Mouse (Mus musculus) heart, embryonic 14.5 days (tissue): Measurements from ENCODE around the gene Zfp658. TPM values are rescaled to one million over a fixed set of nuclear protein-coding genes. Genes with fewer than 3 reads are reported as not detected.

Source experiments
- ATAC-seq: fragments of 200-750 bp; cut with Nextera tagmentation; 2 replicates; pipeline ENCODE4 v1.8.0; 2017; ENCODE audit warnings: low read depth, moderate TSS enrichment; ENCODE audit not compliant: insufficient number of reproducible peaks, insufficient read depth, low FRiP score
- H3K27ac ChIP-seq, 2 experiments: fragments of 200-500 bp in 1 of 2; fragments of 300-500 bp in 1 of 2; sonication (generic) in 1 of 2; replicated peaks in 1 of 2; 2 replicates each; pipeline ENCODE4 v1.5.1; 2012 to 2014; ENCODE audit warnings: low read depth in 2 of 2, low read length in 2 of 2, control low read depth in 1 of 2, mild to moderate bottlenecking in 1 of 2, mixed read lengths in 1 of 2; ENCODE audit not compliant: control insufficient read depth in 1 of 2, insufficient read depth in 1 of 2
- H3K27me3 ChIP-seq: fragments of 300-500 bp; sonication (generic); 2 replicates; pipeline ENCODE4 v1.6.1; 2014; ENCODE audit warnings: mild to moderate bottlenecking, low read length, control low read depth; ENCODE audit not compliant: control insufficient read depth, insufficient read depth
- H3K36me3 ChIP-seq: fragments of 300-500 bp; sonication (generic); 2 replicates; pipeline ENCODE4 v1.6.1; 2014; ENCODE audit warnings: mild to moderate bottlenecking, control low read depth, low read length, mixed read lengths; ENCODE audit not compliant: control insufficient read depth, insufficient read depth
- H3K4me1 ChIP-seq, 2 experiments: fragments of 200-500 bp in 1 of 2; fragments of 300-500 bp in 1 of 2; sonication (generic) in 1 of 2; 2 replicates each; pipeline ENCODE4 v1.6.1; 2012 to 2014; ENCODE audit warnings: low read length in 2 of 2, control low read depth in 1 of 2, mixed read lengths in 1 of 2; ENCODE audit not compliant: control insufficient read depth in 2 of 2, insufficient read depth in 2 of 2
- H3K4me2 ChIP-seq: fragments of 300-500 bp; sonication (generic); 2 replicates; pipeline ENCODE4 v1.6.1; 2014; ENCODE audit warnings: mild to moderate bottlenecking, low read length
- H3K4me3 ChIP-seq, 2 experiments: fragments of 200-500 bp in 1 of 2; fragments of 300-500 bp in 1 of 2; sonication (generic) in 1 of 2; 2 replicates each; pipeline ENCODE4 v1.5.1; 2012 to 2014; ENCODE audit warnings: low read length in 2 of 2, mild to moderate bottlenecking in 2 of 2, control low read depth in 1 of 2, low read depth in 1 of 2, moderate library complexity in 1 of 2; ENCODE audit not compliant: control insufficient read depth in 1 of 2, insufficient read depth in 1 of 2
- H3K9ac ChIP-seq: fragments of 300-500 bp; sonication (generic); 2 replicates; pipeline ENCODE4 v1.6.1; 2014; ENCODE audit warnings: mild to moderate bottlenecking, low read length
- H3K9me3 ChIP-seq: fragments of 300-500 bp; sonication (generic); 2 replicates; pipeline ENCODE4 v1.6.1; 2016; ENCODE audit warnings: low read length, control low read depth; ENCODE audit not compliant: control insufficient read depth
- WGBS: fragments of 180-500 bp; shearing (Covaris S2); extraction: QIAGEN DNeasy Blood & Tissue Kit; methylation state at CpG from one replicate; pipeline ENCODE4 v1.1.7; 2014; 5-methylcytosine and 5-hydroxymethylcytosine counted together
- polyA plus RNA-seq: library from polyadenylated mRNA; unstranded; fragments of >200 nt; fragmentation: Nextera tagmentation; extraction: Ambion mirVana; gene quantifications from 2 replicates; pipeline ENCODE4 v1.2.1, GENCODE M21; 2014

The Zfp658 gene
- polyA plus RNA-seq, 1 experiment from 2014 or later = 1.3 TPM

GRCm38 (mm10) chr7:43532936-43533505 lies 29.0 kb upstream of the Zfp658 start:
- H3K36me3 ChIP-seq = no peaks in the 10 kb centered on the region
- H3K27me3 ChIP-seq = no peaks in the 10 kb centered on the region

GRCm38 (mm10) chr7:43538524-43538923 lies 23.5 kb upstream of the Zfp658 start:
- H3K9me3 ChIP-seq = no peaks in the 10 kb centered on the region; the same call in 1 of the 2 replicates
- no peak overlapping the region for H3K4me3 ChIP-seq
- H3K27ac ChIP-seq = no peak overlapping the region
- H3K9ac ChIP-seq = no peak overlapping the region
- H3K36me3 ChIP-seq = no peaks in the 10 kb centered on the region
- WGBS = 65% methylated on average over 4 of the region's 4 CpGs
- no peak overlapping the region for H3K4me2 ChIP-seq
- no peaks in the 10 kb centered on the region for H3K27me3 ChIP-seq
- no peak for ATAC-seq
- no peaks in the 10 kb centered on the region for H3K4me1 ChIP-seq

More at GRCm38 (mm10) chr7:43532936-43533505, 29.0 kb upstream of the Zfp658 start:
- Histone ChIP-seq H3K4me3 (no peak overlapping the region), H3K27ac (no peak overlapping the region), H3K9me3 (no peaks in the 10 kb centered on the region; the same call in 1 of the 2 replicates), H3K4me2 (no peak overlapping the region), H3K9ac (no peak overlapping the region), H3K4me1 (no peaks in the 10 kb centered on the region)
- 78% methylated on average over 9 of the region's 9 CpGs for WGBS
- ATAC-seq = no peak

- Histone ChIP-seq H3K4me3 (no peak within 1 kb of the TSS), H3K4me1 (no peaks in the 10 kb centered on the region), H3K9ac (no peak within 1 kb of the TSS), H3K9me3 (no peaks in the 10 kb centered on the region), H3K27me3 (no peaks in the 10 kb centered on the region), H3K4me2 (no peak within 1 kb of the TSS), H3K36me3 (no peaks in the 10 kb centered on the region), H3K27ac (no peak within 1 kb of the TSS)
- ATAC-seq = no peak
- WGBS = 72% methylated on average over 7 of the region's 7 CpGs
Observed at GRCm38 (mm10) chr7:43544225-43544977, 17.7 kb upstream of the Zfp658 start, which contains the start of gene Cd33. Gene Cd33, minus strand, starts transcription at chr7:43544428.

GRCm38 (mm10) chr7:43545656-43546545 lies 16.2 kb upstream of the Zfp658 start:
- no peaks in the 10 kb centered on the region for H3K9me3 ChIP-seq
- no peak overlapping the region for H3K4me3 ChIP-seq
- H3K27me3 ChIP-seq = no peaks in the 10 kb centered on the region
- no peaks in the 10 kb centered on the region for H3K36me3 ChIP-seq
- ATAC-seq = no peak
- 66% methylated on average over 7 of the region's 7 CpGs for WGBS
- H3K27ac ChIP-seq = no peak overlapping the region
- no peaks in the 10 kb centered on the region for H3K4me1 ChIP-seq
- no peak overlapping the region for H3K9ac ChIP-seq
- no peak overlapping the region for H3K4me2 ChIP-seq

- 26% methylated on average over 5 of the region's 5 CpGs for WGBS
Observed at GRCm38 (mm10) chr7:43547666-43548065, 14.4 kb upstream of the Zfp658 start.

GRCm38 (mm10) chr7:43548206-43548605 lies 13.8 kb upstream of the Zfp658 start:
- Histone ChIP-seq H3K27me3 (no peaks in the 10 kb centered on the region), H3K9ac (no peak overlapping the region), H3K4me3 (no peak overlapping the region), H3K4me2 (no peak overlapping the region), H3K9me3 (no peaks in the 10 kb centered on the region), H3K27ac (no peak overlapping the region), H3K36me3 (no peaks in the 10 kb centered on the region), H3K4me1 (no peaks in the 10 kb centered on the region)
- ATAC-seq = no peak
- WGBS = 67% methylated on average over 4 of the region's 4 CpGs

More at GRCm38 (mm10) chr7:43547666-43548065, 14.4 kb upstream of the Zfp658 start:
- H3K27me3 ChIP-seq = no peaks in the 10 kb centered on the region
- H3K9me3 ChIP-seq = no peaks in the 10 kb centered on the region
- no peaks in the 10 kb centered on the region for H3K36me3 ChIP-seq
- no peak overlapping the region for H3K27ac ChIP-seq
- H3K4me2 ChIP-seq = no peak overlapping the region
- no peak overlapping the region for H3K9ac ChIP-seq
- no peak overlapping the region for H3K4me3 ChIP-seq
- no peaks in the 10 kb centered on the region for H3K4me1 ChIP-seq
- ATAC-seq = no peak

- Histone ChIP-seq H3K4me2 (no peak overlapping the region), H3K4me1 (no peaks in the 10 kb centered on the region), H3K4me3 (no peak overlapping the region), H3K9ac (no peak overlapping the region), H3K27ac (no peak overlapping the region), H3K36me3 (no peaks in the 10 kb centered on the region), H3K9me3 (no peaks in the 10 kb centered on the region), H3K27me3 (no peaks in the 10 kb centered on the region)
- ATAC-seq = no peak
- 80% methylated on average over 4 of the region's 4 CpGs for WGBS
Observed at GRCm38 (mm10) chr7:43553153-43553552, 8.9 kb upstream of the Zfp658 start.
